Mouse (Mus musculus) MEL (cell line): Measurements from ENCODE around the gene Stk39. TPM values are rescaled to one million over a fixed set of nuclear protein-coding genes. Genes with fewer than 3 reads are reported as not detected.

ENCODE experiments used
- DNase-seq: peaks from one replicate; pipeline ENCODE4 v3.0.0; 2011; ENCODE audit warnings: low read depth, low spot score
- H3K27ac ChIP-seq: 2 replicates; pipeline ENCODE4 v1.5.1; 2012; ENCODE audit warnings: low read depth, mild to moderate bottlenecking, control low read depth, low read length, moderate library complexity; ENCODE audit not compliant: control insufficient read depth
- H3K27me3 ChIP-seq, 2 experiments: fragments of 150-350 bp in 1 of 2; sonication (generic) in 1 of 2; 2 replicates each; pipeline ENCODE4 v1.6.1; 2012; ENCODE audit warnings: low read length in 2 of 2, mild to moderate bottlenecking in 2 of 2, improper control_type of control experiment in 1 of 2, moderate library complexity in 1 of 2; ENCODE audit not compliant: insufficient read depth in 2 of 2, control insufficient read depth in 1 of 2
- H3K36me3 ChIP-seq, 2 experiments: 2 replicates each; pipeline ENCODE4 v1.6.1; 2012 to 2014; ENCODE audit warnings: low read length in 2 of 2, improper control_type of control experiment in 1 of 2, inconsistent platforms in 1 of 2, mild to moderate bottlenecking in 1 of 2; ENCODE audit not compliant: insufficient read depth in 2 of 2, control insufficient read depth in 1 of 2
- H3K4me1 ChIP-seq, 2 experiments: fragments of 150-350 bp in 1 of 2; sonication (generic) in 1 of 2; 2 replicates each; pipeline ENCODE4 v1.6.1; 2012; ENCODE audit warnings: low read length in 2 of 2, improper control_type of control experiment in 1 of 2, mild to moderate bottlenecking in 1 of 2; ENCODE audit not compliant: insufficient read depth in 2 of 2, control insufficient read depth in 1 of 2
- H3K4me3 ChIP-seq, 2 experiments: fragments of 150-350 bp in 1 of 2; sonication (generic) in 1 of 2; 2 replicates each; pipeline ENCODE4 v1.5.1; 2012; ENCODE audit warnings: low read depth in 2 of 2, low read length in 2 of 2, mild to moderate bottlenecking in 2 of 2, moderate library complexity in 2 of 2, control low read depth in 1 of 2, improper control_type of control experiment in 1 of 2; ENCODE audit not compliant: control insufficient read depth in 1 of 2, insufficient read depth in 1 of 2
- H3K79me2 ChIP-seq: 2 replicates; pipeline ENCODE4 v1.6.1; 2012; ENCODE audit warnings: mild to moderate bottlenecking, low read length, moderate library complexity; ENCODE audit not compliant: control insufficient read depth, poor library complexity, insufficient read depth
- H3K9ac ChIP-seq: 2 replicates; pipeline ENCODE4 v1.6.1; 2012; ENCODE audit warnings: low read depth, mild to moderate bottlenecking, control low read depth, low read length, moderate library complexity; ENCODE audit not compliant: control insufficient read depth, poor library complexity, severe bottlenecking
- H3K9me3 ChIP-seq: fragments of 150-350 bp; sonication (generic); replicated peaks from 2 replicates; pipeline ENCODE4 v1.6.1; 2012; ENCODE audit warnings: mild to moderate bottlenecking, low read length, improper control_type of control experiment, moderate library complexity; ENCODE audit not compliant: insufficient read depth
- BHLHE40 ChIP-seq: IDR thresholded peaks from 2 replicates; pipeline ENCODE4 v1.6.1; 2012; ENCODE audit warnings: low read depth, mild to moderate bottlenecking, inconsistent platforms, low read length, improper control_type of control experiment, borderline replicate concordance
- CHD1 ChIP-seq: IDR thresholded peaks from 2 replicates; pipeline ENCODE4 v1.6.1; 2012; ENCODE audit warnings: low read depth, mild to moderate bottlenecking, inconsistent platforms, low read length, improper control_type of control experiment
- E2F4 ChIP-seq: IDR thresholded peaks from 2 replicates; pipeline ENCODE4 v1.6.1; 2011; ENCODE audit warnings: low read depth, low read length, improper control_type of control experiment, borderline replicate concordance
- ELF1 ChIP-seq: IDR thresholded peaks from 2 replicates; pipeline ENCODE4 v1.6.1; 2014; ENCODE audit warnings: low read depth, mild to moderate bottlenecking, inconsistent platforms, low read length, improper control_type of control experiment, moderate library complexity
- ETS1 ChIP-seq: IDR thresholded peaks from 2 replicates; pipeline ENCODE4 v1.6.1; 2012; ENCODE audit warnings: low read depth, mild to moderate bottlenecking, inconsistent platforms, low read length, improper control_type of control experiment, moderate library complexity
- GABPA ChIP-seq: IDR thresholded peaks from 2 replicates; pipeline ENCODE4 v1.6.1; 2012; ENCODE audit warnings: low read depth, mild to moderate bottlenecking, inconsistent platforms, low read length, improper control_type of control experiment, moderate library complexity
- HCFC1 ChIP-seq: IDR thresholded peaks from 2 replicates; pipeline ENCODE4 v1.6.1; 2012; ENCODE audit warnings: low read depth, mild to moderate bottlenecking, inconsistent platforms, low read length, improper control_type of control experiment, moderate library complexity
- JUND ChIP-seq: IDR thresholded peaks from 2 replicates; pipeline ENCODE4 v1.6.1; 2011; ENCODE audit warnings: low read depth, mild to moderate bottlenecking, improper control_type of control experiment, low read length
- MAFK ChIP-seq: IDR thresholded peaks from 2 replicates; pipeline ENCODE4 v1.6.1; 2011; ENCODE audit warnings: low read depth, mild to moderate bottlenecking, low read length, improper control_type of control experiment, borderline replicate concordance
- MAZ ChIP-seq: IDR thresholded peaks from 2 replicates; pipeline ENCODE4 v1.6.1; 2012; ENCODE audit warnings: low read depth, mild to moderate bottlenecking, inconsistent platforms, low read length, improper control_type of control experiment
- MYB ChIP-seq: IDR thresholded peaks from 2 replicates; pipeline ENCODE4 v1.6.1; 2011; ENCODE audit warnings: mild to moderate bottlenecking, low read depth, low read length, improper control_type of control experiment
- NRF1 ChIP-seq: IDR thresholded peaks from 2 replicates; pipeline ENCODE4 v1.6.1; 2014; ENCODE audit warnings: low read depth, mild to moderate bottlenecking, inconsistent platforms, low read length, improper control_type of control experiment, moderate library complexity; ENCODE audit not compliant: poor library complexity, insufficient read depth, severe bottlenecking
- POLR2A ChIP-seq, 2 experiments: IDR thresholded peaks; 2 replicates each; pipeline ENCODE4 v1.6.1; 2011 to 2012; ENCODE audit warnings: low read length in 2 of 2, mild to moderate bottlenecking in 2 of 2, control low read depth in 1 of 2, improper control_type of control experiment in 1 of 2, low read depth in 1 of 2, moderate library complexity in 1 of 2; ENCODE audit not compliant: control insufficient read depth in 1 of 2, insufficient read depth in 1 of 2, poor library complexity in 1 of 2
- POLR2AphosphoS5 ChIP-seq: IDR thresholded peaks from 2 replicates; pipeline ENCODE4 v1.6.1; 2012; ENCODE audit warnings: low read depth, borderline replicate concordance, mild to moderate bottlenecking, inconsistent platforms, low read length, moderate library complexity, mixed read lengths
- RAD21 ChIP-seq: IDR thresholded peaks from 2 replicates; pipeline ENCODE4 v1.6.1; 2011; ENCODE audit warnings: mild to moderate bottlenecking, low read depth, low read length, improper control_type of control experiment
- RCOR1 ChIP-seq: IDR thresholded peaks from 2 replicates; pipeline ENCODE4 v1.6.1; 2012; ENCODE audit warnings: low read depth, mild to moderate bottlenecking, inconsistent platforms, low read length, improper control_type of control experiment
- SMC3 ChIP-seq: IDR thresholded peaks from 2 replicates; pipeline ENCODE4 v1.6.1; 2011; ENCODE audit warnings: low read depth, low read length, improper control_type of control experiment
- TAL1 ChIP-seq: IDR thresholded peaks from 2 replicates; pipeline ENCODE4 v1.6.1; 2012; ENCODE audit warnings: mild to moderate bottlenecking, inconsistent platforms, low read length, moderate library complexity, mixed read lengths
- TBP ChIP-seq: IDR thresholded peaks from 2 replicates; pipeline ENCODE4 v1.8.0; 2011; ENCODE audit warnings: low read depth, low read length, improper control_type of control experiment
- TCF12 ChIP-seq: IDR thresholded peaks from 2 replicates; pipeline ENCODE4 v1.6.1; 2014; ENCODE audit warnings: low read depth, mild to moderate bottlenecking, inconsistent platforms, low read length, improper control_type of control experiment, moderate library complexity
- UBTF ChIP-seq: IDR thresholded peaks from 2 replicates; pipeline ENCODE4 v1.6.1; 2012; ENCODE audit warnings: low read depth, mild to moderate bottlenecking, inconsistent platforms, low read length, improper control_type of control experiment, moderate library complexity, borderline replicate concordance; ENCODE audit not compliant: insufficient read depth
- USF2 ChIP-seq, 2 experiments: IDR thresholded peaks; 2 replicates each; pipeline ENCODE4 v1.6.1; 2011 to 2012; ENCODE audit warnings: improper control_type of control experiment in 2 of 2, low read length in 2 of 2, borderline replicate concordance in 1 of 2, inconsistent platforms in 1 of 2, low read depth in 1 of 2, mild to moderate bottlenecking in 1 of 2; ENCODE audit not compliant: insufficient read depth in 1 of 2
- ZC3H11A ChIP-seq: IDR thresholded peaks from 2 replicates; pipeline ENCODE4 v1.6.1; 2012; ENCODE audit warnings: low read depth, mild to moderate bottlenecking, inconsistent platforms, low read length, improper control_type of control experiment
- ZKSCAN1 ChIP-seq: IDR thresholded peaks from 2 replicates; pipeline ENCODE4 v1.6.1; 2012; ENCODE audit warnings: low read depth, mild to moderate bottlenecking, inconsistent platforms, low read length, improper control_type of control experiment, moderate library complexity
- ZMIZ1 ChIP-seq: IDR thresholded peaks from 2 replicates; pipeline ENCODE4 v1.6.1; 2012; ENCODE audit warnings: low read depth, mild to moderate bottlenecking, inconsistent platforms, low read length, improper control_type of control experiment, moderate library complexity
- ZNF384 ChIP-seq: IDR thresholded peaks from 2 replicates; pipeline ENCODE4 v1.6.1; 2012; ENCODE audit warnings: low read depth, mild to moderate bottlenecking, inconsistent platforms, low read length, improper control_type of control experiment
- polyA plus RNA-seq, 2 experiments: library from polyadenylated mRNA; stranded (reverse) in 1 of 2; unstranded in 1 of 2; fragments of >175 nt in 1 of 2; fragments of >200 nt in 1 of 2; gene quantifications; 2 replicates each; pipeline versions ENCODE4 v1.2.1 to v1.2.4; 2012; ENCODE audit warnings: low replicate concordance in 2 of 2, low read depth in 1 of 2; ENCODE audit not compliant: insufficient read length in 2 of 2, insufficient read depth in 1 of 2, missing spikeins in 1 of 2
- total RNA-seq: library from RNA; depleted of rRNA; stranded (reverse); fragments of 300-350 nt; gene quantifications from 2 replicates; pipeline ENCODE4 v1.2.3, GENCODE M21; 2012

The Stk39 gene
- total and polyA plus RNA-seq, 3 experiments, result not detected

- no peak for TF ChIP-seq TBP
- no peak for TF ChIP-seq MYB
- TF ChIP-seq JUND, result no peak
- TF ChIP-seq USF2 (IDR thresholded peaks at IDR 0.05; ENCODE audit: borderline replicate concordance in 1 of 2, insufficient read depth in 1 of 2, low read depth in 1 of 2, low read length in 2 of 2), result no peak
- TF ChIP-seq RCOR1, result no peak
- TF ChIP-seq ZKSCAN1, result no peak
- TF ChIP-seq NRF1, result no peak
- TF ChIP-seq RAD21, result no peak
- no peak for TF ChIP-seq ELF1
- TF ChIP-seq ZC3H11A, result no peak
- no peak overlapping the region for H3K4me3 ChIP-seq
Measured at GRCm38 (mm10) chr2:68383964-68384363, 88.1 kb downstream of the Stk39 start.

GRCm38 (mm10) chr2:68382394-68383059, 89.5 kb downstream of the Stk39 start:
- no peak overlapping the region for H3K9ac ChIP-seq
- DNase-seq, result no peak
- no peaks in the 10 kb centered on the region for H3K4me1 ChIP-seq
- no peaks in the 10 kb centered on the region for H3K36me3 ChIP-seq
- no peak overlapping the region for H3K27ac ChIP-seq
- no peak overlapping the region for H3K4me3 ChIP-seq
- H3K9me3 ChIP-seq, result no peaks in the 10 kb centered on the region
- no peaks in the 10 kb centered on the region for H3K27me3 ChIP-seq
- H3K79me2 ChIP-seq, result no peaks in the 10 kb centered on the region
- TF ChIP-seq POLR2AphosphoS5 (no peak), POLR2A (IDR thresholded peaks at IDR 0.05; ENCODE audit: control insufficient read depth in 1 of 2, insufficient read depth in 1 of 2, low read depth in 1 of 2, low read length in 2 of 2, poor library complexity in 1 of 2) (no peak), TAL1 (no peak), SMC3 (no peak), MYB (no peak), ZNF384 (no peak), ETS1 (no peak), E2F4 (no peak), USF2 (IDR thresholded peaks at IDR 0.05; ENCODE audit: borderline replicate concordance in 1 of 2, insufficient read depth in 1 of 2, low read depth in 1 of 2, low read length in 2 of 2) (no peak), UBTF (no peak), CHD1 (no peak), TCF12 (no peak), GABPA (no peak), NRF1 (no peak), HCFC1 (no peak), MAZ (no peak), BHLHE40 (no peak), MAFK (no peak), ELF1 (no peak), ZMIZ1 (no peak)

More at GRCm38 (mm10) chr2:68383964-68384363, 88.1 kb downstream of the Stk39 start:
- H3K36me3 ChIP-seq, result no peaks in the 10 kb centered on the region
- H3K4me1 ChIP-seq, result no peaks in the 10 kb centered on the region
- H3K79me2 ChIP-seq, result no peaks in the 10 kb centered on the region
- no peak overlapping the region for H3K9ac ChIP-seq
- DNase-seq, result no peak
- no peaks in the 10 kb centered on the region for H3K9me3 ChIP-seq
- H3K27me3 ChIP-seq, result no peaks in the 10 kb centered on the region
- no peak overlapping the region for H3K27ac ChIP-seq
